Mouse (Mus musculus): ENCODE results near the gene Casz1.

Casz1 gene

GRCm38 (mm10) chr4:148902919-148903727 is 98.9 kb downstream of the Casz1 start:
- peak; percentile 73 for DNase-seq (ENCODE audit: low read depth, low spot score)

DNA sequence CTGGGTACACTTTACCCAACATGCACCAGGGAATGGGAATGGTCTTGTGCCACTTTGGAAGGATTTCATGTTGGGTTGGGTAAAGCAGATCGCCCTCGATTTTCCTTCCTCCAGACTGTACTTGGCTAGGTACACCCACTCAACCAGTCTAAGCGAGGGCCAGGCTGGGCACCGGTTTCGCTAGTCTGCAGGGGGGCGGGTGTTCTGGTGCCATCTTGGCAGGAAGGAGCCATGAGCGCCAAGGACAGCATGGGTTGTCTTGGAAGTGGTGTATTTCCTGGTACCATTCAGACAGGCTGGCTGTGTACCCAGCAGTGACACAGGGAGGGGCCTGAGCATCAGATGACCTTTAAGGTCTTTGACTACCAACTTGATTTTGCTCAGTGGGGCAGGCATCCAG is 101.1 kb downstream of the Casz1 start:
- DNase-seq (ENCODE audit: low read depth, low spot score), result no peak

- no peak for DNase-seq (ENCODE audit: low read depth, low spot score)
Observed at GRCm38 (mm10) chr4:148906806-148907205, 102.6 kb downstream of the Casz1 start.

GRCm38 (mm10) chr4:148908214-148908681 is 104.0 kb downstream of the Casz1 start:
- DNase-seq (ENCODE audit: low read depth, low spot score), result peak; percentile 86

- no peak for DNase-seq (ENCODE audit: low read depth, low spot score)
Observed at GRCm38 (mm10) chr4:148908760-148909510, 104.7 kb downstream of the Casz1 start.

GRCm38 (mm10) chr4:148909566-148909965 is 105.3 kb downstream of the Casz1 start:
- DNase-seq (ENCODE audit: low read depth, low spot score), result no peak

GRCm38 (mm10) chr4:148912134-148912533 is 107.9 kb downstream of the Casz1 start:
- no peak for DNase-seq (ENCODE audit: low read depth, low spot score)

DNA sequence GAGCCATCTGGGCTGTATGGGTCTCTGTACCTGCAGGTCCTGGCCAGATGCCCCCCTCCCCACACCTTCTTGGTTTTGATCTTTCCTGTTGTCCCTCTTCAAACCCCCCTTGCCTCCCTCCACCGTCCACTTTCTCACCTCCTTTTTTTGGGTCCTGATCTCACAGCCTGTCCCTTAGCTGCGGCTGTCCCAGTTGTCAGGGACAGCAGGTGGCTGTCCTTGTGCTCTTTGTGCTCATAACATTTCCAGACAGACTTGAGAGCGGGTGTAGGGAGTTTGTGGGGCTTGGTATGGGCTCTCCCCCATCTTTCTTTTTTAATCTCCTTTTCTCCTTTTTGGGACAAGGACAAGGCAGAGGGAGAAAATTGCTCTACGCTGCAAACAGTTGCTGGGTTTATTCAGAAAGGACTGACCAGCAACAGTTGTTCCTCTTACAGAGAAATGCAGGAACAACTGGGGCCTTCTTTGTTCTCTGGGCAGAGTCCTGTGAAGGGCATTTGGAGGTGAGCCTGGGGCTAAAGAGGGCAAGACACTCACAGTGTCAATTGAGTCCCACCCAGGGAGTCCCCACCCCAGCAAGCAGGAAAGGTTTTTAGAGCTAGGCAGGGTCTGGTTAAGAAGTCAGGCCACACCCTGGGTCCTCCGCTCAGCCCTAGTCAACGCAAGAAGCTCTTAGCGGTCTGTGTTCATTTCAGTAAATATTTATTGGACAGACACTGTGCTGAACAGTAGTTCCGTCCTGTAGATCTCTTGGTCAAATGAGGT is 108.8 kb downstream of the Casz1 start:
- peak; percentile 96 for DNase-seq (ENCODE audit: low read depth, low spot score)

DNA sequence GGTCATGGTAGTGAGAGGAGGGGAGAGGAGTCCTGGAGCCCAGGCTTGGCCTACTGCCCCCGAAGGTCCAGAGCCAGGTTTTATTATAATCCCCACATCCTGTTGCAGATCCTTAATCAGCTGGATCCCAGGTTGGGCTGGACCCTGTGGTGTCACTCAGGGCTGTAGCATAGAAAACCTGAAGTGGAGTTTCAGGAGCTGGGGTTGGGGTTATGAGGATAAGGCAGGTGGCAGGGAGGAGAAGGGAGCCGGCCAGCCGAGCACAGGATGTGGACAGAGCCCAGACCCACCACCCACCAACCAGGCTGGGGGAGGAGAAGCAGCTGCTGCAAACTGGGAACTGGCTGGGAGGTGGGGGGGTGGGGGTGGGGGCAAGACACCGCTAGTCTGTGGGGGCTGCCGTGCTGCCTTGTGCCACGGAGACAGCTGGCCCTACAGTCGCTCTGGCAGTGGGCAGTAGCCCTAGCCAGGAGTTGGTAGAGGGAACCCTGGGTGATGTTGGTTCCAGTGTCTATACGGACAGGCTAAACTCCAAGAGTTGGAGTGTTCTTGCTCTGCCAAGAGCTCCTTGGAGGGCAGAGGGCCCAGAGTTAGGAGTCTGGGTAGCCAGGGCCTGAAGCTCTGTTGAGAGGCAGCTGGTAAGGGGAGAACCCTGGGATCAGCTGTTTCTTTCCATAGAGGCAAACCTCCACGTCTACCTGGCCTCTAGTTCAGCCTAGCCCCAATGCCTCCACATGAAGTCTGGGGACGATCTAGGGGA is 110.8 kb downstream of the Casz1 start:
- DNase-seq (ENCODE audit: low read depth, low spot score), result peak; percentile 90

GRCm38 (mm10) chr4:148915849-148916248 is 111.6 kb downstream of the Casz1 start:
- no peak for DNase-seq (ENCODE audit: low read depth, low spot score)

GRCm38 (mm10) chr4:148918707-148919447 is 114.6 kb downstream of the Casz1 start:
- no peak for DNase-seq (ENCODE audit: low read depth, low spot score)

GRCm38 (mm10) chr4:148920610-148921009 is 116.4 kb downstream of the Casz1 start:
- DNase-seq (ENCODE audit: low read depth, low spot score), result no peak

- no peak for DNase-seq (ENCODE audit: low read depth, low spot score)
Observed at GRCm38 (mm10) chr4:148922221-148922700, 118.0 kb downstream of the Casz1 start.

- DNase-seq (ENCODE audit: low read depth, low spot score), result no peak
Observed at GRCm38 (mm10) chr4:148923414-148923813, 119.2 kb downstream of the Casz1 start.

DNA sequence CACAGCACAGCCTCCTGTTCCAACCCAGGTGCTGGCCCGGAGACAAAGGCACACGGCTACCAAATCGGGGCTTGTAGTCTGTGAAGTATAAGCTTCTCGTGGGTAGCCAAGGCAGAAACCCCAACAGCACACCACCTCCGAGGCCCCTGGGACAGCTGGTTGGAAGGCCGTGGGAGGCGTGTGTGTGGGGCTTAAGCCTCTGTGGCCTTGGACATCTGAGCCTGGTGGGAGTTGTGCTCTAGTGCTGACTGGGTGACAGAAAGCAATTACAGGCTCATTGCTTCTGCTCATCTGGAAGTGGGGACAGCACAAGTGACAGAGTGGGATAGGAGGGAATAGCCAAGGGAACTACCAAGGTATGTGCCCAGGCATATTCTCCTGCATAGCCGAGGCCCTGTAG is 119.7 kb downstream of the Casz1 start:
- DNase-seq (ENCODE audit: low read depth, low spot score), result no peak

- no peak for DNase-seq (ENCODE audit: low read depth, low spot score)
Observed at GRCm38 (mm10) chr4:148925589-148926359, 121.5 kb downstream of the Casz1 start.

GRCm38 (mm10) chr4:148926459-148926858 is 122.2 kb downstream of the Casz1 start:
- DNase-seq (ENCODE audit: low read depth, low spot score), result no peak

DNA sequence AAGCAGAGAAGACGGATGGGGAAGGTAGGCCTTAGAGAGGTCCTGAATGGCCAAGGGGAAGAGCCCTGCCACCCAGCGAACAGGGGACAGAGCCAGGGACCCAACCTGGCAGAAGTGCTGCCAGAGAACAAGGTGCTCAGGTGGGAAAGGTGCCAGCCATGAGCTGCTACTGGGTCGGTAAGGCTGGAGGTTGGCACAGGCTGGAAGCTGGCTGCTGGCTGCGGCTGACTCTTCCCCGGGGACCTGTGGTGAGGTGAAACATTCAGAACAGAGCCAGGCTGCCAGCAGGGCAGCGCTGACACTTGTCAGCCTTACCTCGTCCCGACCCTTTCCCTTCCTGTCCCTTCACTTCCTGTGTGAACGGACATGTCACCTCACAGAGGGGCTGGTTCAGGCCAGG is 124.1 kb downstream of the Casz1 start:
- no peak for DNase-seq (ENCODE audit: low read depth, low spot score)

- no peak for DNase-seq (ENCODE audit: low read depth, low spot score)
Observed at GRCm38 (mm10) chr4:148928876-148929275, 124.6 kb downstream of the Casz1 start.

Data from ZHBTc4 (cell line).